Mouse (Mus musculus) stomach, postnatal 0 days (tissue): ENCODE measurements around the gene Borcs6.

ENCODE experiments used
- CTCF ChIP-seq: IDR thresholded peaks from 2 replicates; pipeline ENCODE4 v1.5.1; 2016; ENCODE audit warnings: antibody characterized with exemption, low read depth, mild to moderate bottlenecking, moderate library complexity
- EP300 ChIP-seq: optimal IDR thresholded peaks from 2 replicates; pipeline ENCODE3; 2016; ENCODE audit warnings: antibody characterized with exemption

GRCm38 (mm10) chr11:69060448-69061254, 1.1 kb downstream of the Borcs6 start:
- no peak for TF ChIP-seq CTCF
- TF ChIP-seq EP300 = no peak
